Mouse (Mus musculus): ENCODE data around the gene Stox1. TPM values are rescaled to one million over a fixed set of nuclear protein-coding genes. Genes with fewer than 3 reads are reported as not detected.

Gene Stox1
- total RNA-seq, 2 experiments from 2014 or later, result 4.2 to 5.8 TPM

DNA sequence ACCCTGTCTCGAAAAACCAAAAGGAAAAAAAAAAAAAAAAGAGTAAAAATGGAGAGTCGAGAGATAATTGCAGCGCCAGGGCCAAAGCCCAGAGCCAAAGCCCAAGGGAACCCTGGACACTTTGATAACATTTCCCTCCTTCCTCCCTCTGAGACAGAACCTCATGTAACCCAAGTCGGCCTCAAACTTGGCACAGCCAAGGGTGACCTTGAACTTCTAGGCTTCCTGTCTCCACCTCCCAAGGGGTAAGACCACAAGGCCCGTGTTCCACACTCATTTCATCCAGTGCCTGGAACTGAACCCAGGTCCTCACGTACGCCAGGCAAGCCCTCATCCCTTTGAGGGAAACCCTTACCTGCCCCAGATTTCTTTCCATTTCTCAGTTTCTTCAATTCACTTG is 69.2 kb downstream of the Stox1 start:
- Histone ChIP-seq H3K27ac (no peak overlapping the region), H3K4me3 (no peak overlapping the region)
- intact Hi-C loops (cut with DNase I), result no loop called here
- DNase-seq (ENCODE audit: extremely low spot score in 1 of 2, low spot score in 2 of 2), result no peak
- no peak for TF ChIP-seq CTCF (IDR thresholded peaks at IDR 0.05)

DNA sequence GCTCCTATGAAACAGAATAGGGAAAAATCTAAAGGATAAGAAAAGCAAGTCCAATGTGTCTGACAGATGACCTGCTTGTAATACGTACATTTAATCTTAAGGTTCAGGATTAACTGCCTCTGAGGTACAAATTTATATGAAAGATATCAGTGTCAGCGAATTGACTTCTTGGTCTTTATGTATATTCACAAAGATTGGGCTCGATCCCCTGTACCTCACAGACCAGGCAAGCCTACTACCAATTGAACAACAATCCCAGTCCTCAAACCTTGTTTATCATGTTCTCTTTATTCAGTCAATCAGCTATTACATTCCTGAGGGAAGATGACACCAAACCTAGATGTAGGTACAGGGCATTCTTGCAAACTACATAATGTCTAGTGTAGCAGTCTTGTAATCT is 74.0 kb downstream of the Stox1 start:
- no peak for TF ChIP-seq CTCF (IDR thresholded peaks at IDR 0.05)
- peak overlapping the region; percentile 98 for H3K4me3 ChIP-seq
- H3K27ac ChIP-seq, result peak overlapping the region; percentile 85
- intact Hi-C loops (cut with DNase I), result loop anchor here (1.0 to 2.0 kb wide), 4 partner anchors 50 to 165 kb away; partner anchors contain the start of genes Ccar1, Ddx21 and Vps26a
- DNase-seq (ENCODE audit: extremely low spot score in 1 of 2, low spot score in 2 of 2), result no peak

DNA sequence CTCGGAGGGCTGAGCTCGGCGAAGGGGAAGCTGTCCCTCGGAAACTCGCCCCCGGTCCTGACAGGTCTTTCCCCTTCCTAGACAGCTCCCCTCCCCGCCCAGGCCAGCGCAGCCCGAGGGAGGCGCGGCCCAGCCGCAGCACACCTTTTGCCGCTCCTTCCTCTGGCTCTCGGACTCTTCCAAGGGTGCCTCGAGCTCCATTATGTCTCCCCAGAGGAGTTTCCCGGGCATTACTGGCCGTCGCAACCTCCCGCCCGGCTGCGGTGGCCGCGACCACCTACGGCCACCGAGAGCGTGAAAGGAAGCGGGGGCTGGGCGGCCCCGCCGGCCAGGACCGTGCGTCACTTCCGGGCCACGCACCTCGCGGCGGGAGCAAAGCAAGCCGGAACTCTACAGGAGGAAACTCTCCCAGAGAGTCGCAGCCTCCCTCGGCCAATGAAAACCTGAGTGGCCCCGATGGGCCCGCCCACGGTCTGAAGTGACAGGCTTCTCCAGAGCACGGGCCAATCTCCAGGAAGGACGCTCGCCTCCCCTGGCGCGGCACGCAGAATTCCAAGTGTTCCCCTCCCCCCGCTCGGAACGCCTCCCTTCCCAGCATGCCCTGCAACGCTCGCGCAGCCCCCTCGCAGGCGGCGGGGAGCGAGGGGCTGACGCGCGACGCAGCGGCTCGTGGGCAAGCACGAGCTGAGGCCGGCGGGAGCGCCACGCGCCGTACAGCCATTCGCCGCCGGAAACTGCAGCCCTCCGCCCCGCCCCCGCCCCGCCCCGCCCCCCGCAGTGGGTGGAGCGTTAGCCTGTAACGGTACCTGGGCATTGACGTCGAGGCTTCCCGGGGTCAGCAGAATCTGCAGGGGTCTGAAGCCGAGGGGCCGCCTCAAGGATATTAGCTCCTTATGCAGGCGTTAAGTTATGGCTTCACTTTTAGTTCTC is 74.8 kb downstream of the Stox1 start, which contains the start of gene Ddx50:
TSS of gene Ddx50 (minus strand) at position 338 of the 930 bp plus-strand sequence.
- DNase-seq (ENCODE audit: extremely low spot score in 1 of 2, low spot score in 2 of 2), result peak; percentile 100
- TF ChIP-seq CTCF (IDR thresholded peaks at IDR 0.05), result no peak
- H3K27ac ChIP-seq, result peak within 1 kb of the TSS; percentile 98
- intact Hi-C loops (cut with DNase I), result loop anchor here (1.0 to 2.0 kb wide), 4 partner anchors 49 to 164 kb away; partner anchors contain the start of genes Ccar1, Ddx21 and Vps26a
- peak within 1 kb of the TSS; percentile 98 for H3K4me3 ChIP-seq

DNA sequence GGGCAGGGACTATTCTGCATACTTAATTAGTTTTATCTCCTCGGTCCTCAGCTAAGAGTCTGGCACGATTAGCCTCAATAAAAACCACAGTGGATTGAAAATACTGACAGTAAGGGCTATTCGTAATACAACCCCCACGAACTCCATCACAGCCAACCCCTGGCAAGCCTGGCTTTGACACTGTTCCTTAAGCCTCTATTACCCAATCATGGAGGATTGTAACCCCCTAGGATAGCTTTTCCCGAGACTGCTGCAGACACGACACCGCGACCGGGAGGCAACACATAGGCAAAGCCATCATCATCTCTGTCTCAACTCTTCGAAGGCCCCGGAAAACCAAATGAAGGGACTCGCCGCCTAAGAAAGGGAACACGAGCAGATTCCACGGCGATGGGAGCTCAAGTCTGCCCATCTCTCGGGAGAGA is 75.6 kb downstream of the Stox1 start:
- no peak for TF ChIP-seq CTCF (IDR thresholded peaks at IDR 0.05)
- intact Hi-C loops (cut with DNase I), result loop anchor here (2.0 kb wide), 2 partner anchors 142 to 164 kb away; partner anchors contain the start of genes Ccar1 and Vps26a
- Histone ChIP-seq H3K27ac (peak overlapping the region; percentile 98), H3K4me3 (peak overlapping the region; percentile 98)
- DNase-seq (ENCODE audit: extremely low spot score in 1 of 2, low spot score in 2 of 2), result no peak

Small RNAs within 50 kb of the gene (microRNA-seq; reads per million reads assigned to microRNA genes)
- 0 reads per million in 2 experiments for gene Mir7215

Other genes with a start within 250 kb of the Stox1 start
- gene Vps26a, start 239.3 kb downstream of the Stox1 start, total RNA-seq (2021), result 10 to 100 TPM; 46.9 to 47.4 TPM
- gene Srgn, start 198.7 kb downstream of the Stox1 start, total RNA-seq (2021), result 1 to 10 TPM; 7.1 to 9.7 TPM
- 100 to 1,000 TPM; 180 to 185 TPM for gene Kif1bp, start 147.7 kb downstream of the Stox1 start, total RNA-seq (2021)
- gene Ddx21, start 123.8 kb downstream of the Stox1 start, total RNA-seq (2021), result 10 to 100 TPM; 21.1 to 21.8 TPM
- gene Ddx50, start 74.9 kb downstream of the Stox1 start, total RNA-seq (2021), result 10 to 100 TPM; 86.3 to 91.1 TPM
- 10 to 100 TPM; 48.7 to 59.2 TPM for gene Ccar1, start 66.2 kb upstream of the Stox1 start, total RNA-seq (2021)
- gene Tet1, start 182.9 kb upstream of the Stox1 start, total RNA-seq (2021), result 10 to 100 TPM; 14.4 to 15.4 TPM
- 10 to 100 TPM; 36.4 to 38.5 TPM for gene Slc25a16, start 194.5 kb upstream of the Stox1 start, total RNA-seq (2021)
- 1 to 10 TPM in 1 of 2 experiments, under 1 TPM in 1; 0.91 to 1.9 TPM for gene Dna2, start 220.9 kb upstream of the Stox1 start, total RNA-seq (2021)